Mouse (Mus musculus) heart, embryonic 12.5 days (tissue): ENCODE results near the gene Lhfp. TPM values are rescaled to one million over a fixed set of nuclear protein-coding genes. Genes with fewer than 3 reads are reported as not detected.

Experiments
- polyA plus RNA-seq: library from polyadenylated mRNA; unstranded; fragments of >200 nt; fragmentation: Nextera tagmentation; extraction: Ambion mirVana; gene quantifications from 2 replicates; pipeline ENCODE4 v1.2.1, GENCODE M21; 2016

Gene Lhfp
- polyA plus RNA-seq, 1 experiment from 2014 or later, result 84.9 TPM

Other genes starting within 250 kb of the Lhfp start
- gene Cog6, start 24.3 kb upstream of the Lhfp start, polyA plus RNA-seq, result 63.6 and 66.1 TPM in 2 replicates